Mouse (Mus musculus) liver, embryonic 14.5 days (tissue): ENCODE results near the gene Pla2g4d.

Source experiments
- CTCF ChIP-seq: IDR thresholded peaks from 2 replicates; pipeline ENCODE4 v1.5.1; 2016; ENCODE audit warnings: antibody characterized with exemption, low read depth, control low read depth
- EP300 ChIP-seq: IDR thresholded peaks from 2 replicates; pipeline ENCODE4 v1.6.1; 2016; ENCODE audit warnings: antibody characterized with exemption, low read depth

DNA sequence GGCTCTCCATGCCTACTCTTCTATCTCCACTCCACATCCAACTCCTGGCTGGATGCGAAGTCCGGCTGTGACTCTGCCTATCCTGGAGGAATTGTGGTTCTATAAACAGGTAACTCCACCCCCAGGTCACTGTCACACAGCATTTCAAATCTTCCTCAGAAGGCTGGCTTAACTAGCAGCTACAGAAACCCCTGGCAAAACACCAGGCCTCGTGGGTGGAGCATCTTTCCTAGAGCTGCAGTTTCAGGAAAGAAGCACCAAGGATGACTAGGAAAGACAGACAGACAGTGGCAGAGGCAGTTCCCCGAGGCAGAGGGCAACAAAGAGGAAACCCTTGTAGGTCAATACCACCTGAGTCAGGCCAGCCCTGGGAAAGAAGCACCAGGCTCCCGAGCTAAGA is at the start of gene Pla2g4d:
- no peak for TF ChIP-seq CTCF
- no peak for TF ChIP-seq EP300
